Mouse (Mus musculus): ENCODE results near the gene Efcab5.

DNA sequence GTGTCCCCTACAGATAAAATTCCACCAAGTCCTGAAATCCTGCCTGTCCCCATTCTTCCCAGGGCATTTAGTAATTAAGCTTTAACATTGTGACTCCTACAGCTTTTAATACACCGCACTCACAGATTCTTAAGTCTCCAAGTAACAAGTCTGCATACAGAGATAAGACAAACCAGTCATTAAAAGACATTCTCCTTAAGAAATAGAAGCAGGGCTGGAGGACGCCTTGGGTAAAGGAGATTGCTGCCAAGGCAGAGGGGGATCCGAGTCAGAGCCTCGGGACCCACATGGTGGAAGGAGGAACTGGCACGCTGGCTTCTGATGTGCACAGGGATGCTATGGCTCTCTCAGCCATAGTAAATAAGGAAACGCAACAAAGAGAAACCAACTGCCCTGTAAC is 48.8 kb downstream of the Efcab5 start:
- no peak for TF ChIP-seq CTCF (IDR thresholded peaks at IDR 0.05; ENCODE audit: low read depth)
- TF ChIP-seq EP300 (IDR thresholded peaks at IDR 0.05; ENCODE audit: low read depth): no peak

Measured in heart, postnatal 0 days (tissue).